Mouse (Mus musculus) CD4-positive, CD25-positive, alpha-beta regulatory T cell, adult 4 months (primary cell): ENCODE measurements around the gene Dlgap4. TPM values are rescaled to one million over a fixed set of nuclear protein-coding genes. Genes with fewer than 3 reads are reported as not detected.
A peak's percentile ranks its signal among the peaks of the same experiment; 100 is the strongest.

Experiments
- ATAC-seq: one replicate; pipeline ENCODE4 v1.8.0; 2017
- polyA plus RNA-seq, 2 experiments: library from polyadenylated mRNA; unstranded; fragments of 100-300 nt; shearing (Covaris generic); gene quantifications; one replicate each; pipeline ENCODE4 v1.2.1; 2017

Gene Dlgap4
- polyA plus RNA-seq, 2 experiments from 2014 or later: 71.7 to 109 TPM

DNA sequence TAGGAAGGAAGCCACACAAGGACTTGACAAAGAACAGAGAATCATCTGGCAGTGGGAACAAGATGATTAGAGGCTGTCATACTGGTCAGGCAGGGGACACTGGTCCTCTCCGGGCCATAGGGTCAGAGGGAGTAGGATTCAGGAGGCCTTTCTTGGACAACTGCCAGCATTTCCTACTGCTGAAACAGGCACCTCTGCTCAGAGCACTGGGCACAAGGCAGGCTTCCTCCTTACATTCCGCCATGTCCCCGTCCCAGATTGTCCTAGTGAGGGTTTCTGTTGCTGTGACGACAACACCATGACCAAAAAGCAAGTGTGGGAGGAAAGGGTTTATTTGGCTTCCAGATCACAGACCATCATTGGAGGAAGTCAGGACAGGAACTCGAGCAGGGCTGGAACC is 105.3 kb downstream of the Dlgap4 start:
- ATAC-seq: no peak

DNA sequence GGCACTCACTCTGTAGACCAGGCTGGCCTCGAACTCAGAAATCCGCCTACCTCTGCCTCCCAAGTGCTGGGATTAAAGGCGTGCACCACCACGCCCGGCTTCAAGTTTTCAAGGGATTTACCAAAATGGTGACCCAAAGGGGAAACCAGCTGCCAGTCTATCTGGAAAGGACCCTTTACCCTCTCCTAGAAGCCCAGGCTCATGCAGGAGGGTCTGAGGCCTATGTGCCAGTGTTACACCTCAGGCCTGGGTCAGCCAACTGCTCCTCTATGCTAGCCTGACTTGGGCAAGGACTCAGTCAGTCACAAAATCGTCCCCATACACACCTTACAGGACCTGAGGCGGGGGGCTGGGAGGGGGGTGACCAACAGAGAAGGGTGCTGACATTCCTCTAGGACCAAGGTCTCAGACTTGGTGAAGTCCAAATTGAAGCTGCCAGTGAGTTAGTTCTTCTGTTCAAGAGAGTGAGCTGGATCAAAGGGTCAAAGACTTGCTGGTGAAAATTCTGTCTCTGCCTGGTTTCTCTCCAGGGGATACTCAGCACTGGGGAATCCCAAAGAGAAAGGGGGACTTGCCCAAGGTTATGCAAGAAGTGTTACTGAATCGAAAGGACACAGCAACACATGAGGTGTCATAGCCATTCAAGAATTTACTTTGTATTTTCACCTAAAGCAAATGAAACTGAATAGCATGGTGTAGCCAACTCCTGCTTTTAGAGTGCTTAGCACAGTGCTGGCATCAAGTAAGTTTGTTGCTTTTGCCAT is 106.2 kb downstream of the Dlgap4 start:
- ATAC-seq: peak; percentile 27

DNA sequence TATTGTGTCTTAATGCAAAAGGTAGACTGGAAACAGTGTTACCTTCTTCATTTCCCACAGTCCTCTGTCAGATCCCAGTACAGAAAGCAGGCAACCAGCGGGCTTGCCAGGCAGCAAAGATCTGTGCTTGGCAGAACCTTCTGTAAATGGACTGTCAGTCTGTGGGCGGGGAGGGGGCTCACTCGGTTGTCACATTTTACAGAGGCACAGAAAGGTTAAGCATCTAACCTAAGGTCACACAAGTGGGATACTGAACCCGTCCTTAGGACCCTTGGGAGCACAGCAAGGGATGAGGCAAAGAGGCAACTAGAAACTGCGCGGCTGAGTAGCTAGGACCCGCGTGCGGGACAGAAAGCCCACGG is 106.8 kb downstream of the Dlgap4 start:
- ATAC-seq: peak; percentile 10

DNA sequence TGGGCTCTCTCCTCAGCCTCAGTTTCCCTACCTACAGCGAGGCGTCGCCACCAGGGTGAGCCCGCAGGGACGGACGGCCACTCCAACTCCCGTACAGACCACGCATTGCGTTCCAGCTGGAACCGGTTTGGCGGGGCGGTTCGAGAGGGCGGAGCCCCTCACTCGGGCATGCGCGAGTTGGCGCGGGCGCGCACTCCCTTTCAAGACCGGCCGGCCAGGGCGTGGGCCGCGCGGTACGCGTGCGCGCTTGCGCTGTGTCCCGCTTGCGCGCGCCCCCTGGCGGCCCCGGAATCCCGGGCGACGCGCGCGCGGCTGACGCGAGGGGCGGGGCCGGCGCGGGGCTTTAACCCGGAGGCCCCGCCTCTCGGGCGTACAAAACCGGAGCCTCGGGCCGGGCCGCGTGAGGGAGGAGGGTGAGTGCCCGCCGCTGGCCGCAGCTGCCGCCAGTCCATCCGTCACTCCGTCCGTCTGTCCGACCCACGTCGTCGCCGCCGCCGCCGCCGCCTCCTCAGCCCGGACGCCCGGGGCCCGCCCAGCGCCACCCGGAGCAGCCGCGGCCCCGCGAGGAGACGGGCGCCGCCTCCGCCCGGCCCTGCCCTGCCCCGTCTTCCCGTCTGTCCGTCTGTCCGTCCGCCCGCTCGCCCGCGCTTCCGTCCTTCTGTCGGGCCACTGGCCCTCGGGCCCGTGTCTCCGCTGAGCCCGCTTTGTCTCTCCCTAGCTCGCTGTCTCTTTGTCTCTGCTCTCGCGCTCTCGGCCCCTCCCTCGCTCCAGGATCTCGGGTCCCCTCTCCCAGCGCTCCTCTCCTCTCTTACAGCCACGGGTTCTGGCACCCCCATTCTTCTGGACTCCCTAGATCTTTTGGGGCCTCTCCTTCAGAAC is 107.4 kb downstream of the Dlgap4 start:
- peak; percentile 76 for ATAC-seq

DNA sequence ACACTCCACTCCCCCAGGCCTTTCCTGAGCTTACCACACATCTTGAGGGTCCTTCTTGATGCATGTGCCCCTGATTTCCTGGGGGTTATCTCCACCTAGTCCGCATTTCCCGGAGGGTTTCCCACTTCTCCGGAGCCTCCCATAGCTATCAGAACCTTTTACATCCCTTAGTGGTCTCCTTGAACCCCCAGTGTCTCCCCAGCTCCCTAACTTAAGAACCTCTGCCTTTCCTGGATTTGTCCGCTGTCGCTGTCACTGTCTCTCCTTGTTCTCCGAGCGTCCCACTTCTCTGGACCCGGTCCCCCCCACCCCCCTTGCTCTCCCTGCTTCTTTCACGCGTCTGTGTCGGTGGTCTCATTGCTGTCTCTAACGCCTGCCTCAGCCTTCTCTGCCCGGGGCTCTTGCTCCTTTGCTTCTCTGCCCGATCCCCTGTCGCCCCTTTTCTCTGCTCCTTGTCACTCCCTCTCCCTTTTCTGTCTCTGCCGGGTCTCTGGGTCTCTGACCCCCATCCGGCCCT is 108.1 kb downstream of the Dlgap4 start:
- no peak for ATAC-seq

DNA sequence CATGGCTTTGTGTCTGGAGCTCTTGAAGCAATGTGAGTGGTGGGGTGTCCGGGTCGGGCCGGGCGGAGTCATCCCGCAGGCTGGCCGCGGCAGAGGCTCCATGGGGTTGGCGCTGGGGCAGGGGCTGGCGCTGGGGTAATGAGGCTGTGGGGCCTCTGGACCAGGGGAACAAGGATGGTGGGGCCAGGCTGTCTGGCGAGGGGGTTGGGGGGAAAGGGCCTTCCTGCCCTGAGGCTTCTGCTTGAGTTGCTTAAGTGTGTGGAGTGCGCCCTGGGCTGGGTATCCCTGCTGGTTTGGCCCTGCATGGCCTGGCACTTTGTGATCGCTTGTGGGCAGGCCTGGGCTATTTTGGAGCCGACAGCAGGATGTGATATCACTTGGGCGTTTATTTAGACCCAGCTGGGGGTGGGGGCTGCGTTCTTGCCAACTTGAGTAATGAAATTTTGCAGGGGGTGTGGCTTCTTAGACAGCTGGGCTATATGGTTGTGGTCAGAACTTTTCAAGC is 108.6 kb downstream of the Dlgap4 start:
- no peak for ATAC-seq

DNA sequence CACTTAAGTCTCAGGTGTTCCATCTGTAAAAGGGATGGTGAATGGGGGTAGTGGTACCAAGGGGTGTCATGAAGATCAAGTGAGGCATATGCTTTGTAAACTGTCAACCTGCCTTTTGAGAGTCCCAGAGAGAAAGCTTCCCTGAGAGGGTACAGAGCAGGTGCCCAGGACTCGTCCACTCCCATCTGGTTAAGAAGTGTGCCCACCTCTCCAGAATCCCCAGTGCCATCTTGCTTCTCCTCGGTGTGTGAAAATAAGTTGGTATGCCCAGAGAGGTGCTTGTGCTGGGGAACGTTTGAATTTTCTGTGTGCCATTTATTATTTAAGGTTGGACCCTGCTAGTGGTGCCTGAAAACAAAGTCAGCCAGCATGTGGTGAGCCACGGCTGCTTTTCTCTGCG is 109.2 kb downstream of the Dlgap4 start:
- ATAC-seq: no peak

DNA sequence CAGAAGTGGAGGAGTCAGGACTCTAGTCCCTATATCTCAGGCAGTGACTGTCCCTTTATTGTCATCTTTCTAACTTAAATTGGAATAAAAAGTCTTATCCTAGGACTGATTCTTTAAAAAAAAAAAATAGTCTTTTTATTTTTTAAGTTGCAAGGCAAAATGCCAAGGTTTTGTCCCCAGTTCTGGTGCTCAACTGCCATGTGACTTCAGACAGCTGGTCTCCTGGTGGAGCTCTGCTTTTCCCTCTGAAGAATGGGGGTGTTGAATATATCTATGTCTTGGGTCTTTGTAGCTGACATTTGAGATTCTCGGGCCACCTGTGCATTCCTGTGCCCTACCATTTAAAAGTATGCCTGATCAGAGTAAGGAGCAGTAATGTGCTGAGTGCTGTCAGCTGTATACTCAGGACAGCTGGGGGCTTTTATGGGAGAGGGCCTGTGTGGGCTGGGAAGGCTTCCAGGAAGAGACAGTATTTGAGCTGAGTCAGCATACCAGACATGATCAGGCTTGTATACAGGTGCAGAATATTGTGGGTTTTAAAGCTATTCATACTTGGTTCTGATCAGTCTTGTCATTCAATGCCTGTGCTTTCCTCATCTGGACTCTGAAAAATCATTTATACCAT is 110.5 kb downstream of the Dlgap4 start:
- no peak for ATAC-seq

DNA sequence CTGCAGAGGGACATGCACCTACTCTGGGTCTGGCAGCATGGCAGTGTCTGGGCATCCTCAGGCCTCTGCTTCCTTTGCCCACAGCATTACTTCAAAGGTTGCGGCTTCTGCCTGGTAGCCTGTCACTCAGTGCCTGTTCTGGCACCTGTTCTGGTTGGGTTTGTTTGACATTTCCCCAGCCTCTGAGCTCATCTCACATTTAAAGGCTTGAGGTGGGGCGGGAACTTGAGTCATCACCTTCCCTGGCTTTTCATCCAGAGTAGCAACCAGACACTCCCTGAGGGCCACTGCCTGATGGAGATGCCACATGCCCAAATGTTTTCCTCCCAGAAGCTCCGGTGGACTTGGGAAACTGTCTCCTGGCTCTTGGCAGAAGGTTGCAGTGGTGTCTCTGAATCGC is 111.4 kb downstream of the Dlgap4 start:
- ATAC-seq: no peak

DNA sequence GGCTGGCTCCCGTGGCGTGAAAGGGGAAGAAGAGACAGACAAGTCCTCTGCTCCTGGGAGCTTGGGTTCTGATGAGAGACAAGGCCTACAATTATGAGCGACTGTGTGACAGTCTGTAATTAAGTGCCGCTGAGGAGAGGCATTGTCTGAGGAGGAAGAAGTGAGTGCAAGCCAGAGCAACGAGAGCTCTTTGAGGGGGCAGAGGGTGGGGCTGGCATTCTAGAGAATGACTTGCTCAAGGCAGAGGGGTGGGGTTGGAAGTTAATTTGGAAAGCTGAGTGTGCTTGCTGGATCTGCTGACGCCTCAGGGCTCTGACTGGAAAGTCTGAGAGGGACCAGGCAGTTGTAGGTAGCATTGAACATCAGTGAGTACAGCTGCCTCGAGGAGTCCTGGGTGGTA is 112.8 kb downstream of the Dlgap4 start:
- ATAC-seq: no peak

DNA sequence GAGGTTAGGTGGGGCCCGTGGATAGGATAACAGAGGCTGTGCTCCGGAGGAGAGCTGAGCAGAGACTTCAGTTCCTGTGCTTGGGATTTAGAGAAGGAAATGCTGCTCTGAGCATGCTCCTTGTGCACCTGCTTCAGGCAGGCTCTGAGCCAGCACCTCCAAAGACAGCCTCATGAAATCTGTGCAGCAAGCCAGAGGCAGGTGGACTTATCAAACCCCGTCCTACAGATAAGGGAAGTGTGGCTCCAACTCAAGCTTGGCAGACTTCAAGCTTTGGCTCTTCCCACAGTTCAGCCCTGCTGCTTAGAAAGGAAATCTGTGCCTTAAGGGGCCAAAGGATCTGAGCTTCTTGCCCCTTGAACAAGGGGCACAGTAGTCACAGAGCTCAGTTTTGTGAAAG is 113.4 kb downstream of the Dlgap4 start:
- no peak for ATAC-seq

DNA sequence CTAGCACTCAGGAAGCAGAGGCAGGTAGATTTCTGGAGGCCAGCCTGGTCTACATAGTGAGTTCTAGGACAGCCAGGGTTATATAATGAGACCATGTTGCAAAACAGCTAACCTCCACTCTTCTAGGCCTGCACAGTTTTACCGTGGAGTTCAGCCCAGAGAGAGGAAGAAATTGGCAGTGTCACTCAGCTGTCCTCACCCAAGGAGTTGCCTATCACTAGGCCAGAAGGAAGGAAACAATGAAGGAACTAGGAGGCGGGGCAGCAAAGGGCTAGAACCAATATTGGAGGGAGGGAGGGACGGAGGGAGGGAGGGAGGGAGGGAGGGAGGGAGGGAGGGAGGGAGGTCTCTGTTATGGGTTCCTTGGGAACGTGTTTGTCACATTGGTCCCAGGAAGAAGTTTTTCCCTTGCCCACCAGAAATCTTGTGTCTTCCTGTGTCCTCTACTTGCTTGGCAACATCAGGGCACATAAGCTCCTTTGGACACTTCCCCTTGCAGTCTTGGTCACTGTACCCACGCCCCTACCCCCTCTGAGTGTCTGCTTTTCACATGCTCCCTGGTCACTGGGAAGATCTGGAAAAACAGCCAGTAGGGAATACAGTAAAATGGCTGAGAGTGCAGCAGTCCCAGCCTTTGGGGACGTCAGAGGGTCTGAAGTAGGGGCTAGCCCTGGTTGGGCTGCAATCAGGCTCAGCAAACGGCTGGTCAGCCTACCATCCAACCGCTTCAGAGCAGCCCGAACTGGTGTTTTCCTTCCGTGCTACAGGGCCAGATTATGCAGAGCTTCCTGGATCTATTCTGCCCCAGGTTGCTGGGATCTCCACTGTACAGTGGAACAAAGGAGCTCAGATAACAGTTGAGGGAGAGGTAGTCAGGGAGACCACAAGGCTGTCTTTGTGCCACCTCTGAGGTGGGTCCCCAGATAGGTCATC is 116.3 kb downstream of the Dlgap4 start:
- peak; percentile 53 for ATAC-seq

DNA sequence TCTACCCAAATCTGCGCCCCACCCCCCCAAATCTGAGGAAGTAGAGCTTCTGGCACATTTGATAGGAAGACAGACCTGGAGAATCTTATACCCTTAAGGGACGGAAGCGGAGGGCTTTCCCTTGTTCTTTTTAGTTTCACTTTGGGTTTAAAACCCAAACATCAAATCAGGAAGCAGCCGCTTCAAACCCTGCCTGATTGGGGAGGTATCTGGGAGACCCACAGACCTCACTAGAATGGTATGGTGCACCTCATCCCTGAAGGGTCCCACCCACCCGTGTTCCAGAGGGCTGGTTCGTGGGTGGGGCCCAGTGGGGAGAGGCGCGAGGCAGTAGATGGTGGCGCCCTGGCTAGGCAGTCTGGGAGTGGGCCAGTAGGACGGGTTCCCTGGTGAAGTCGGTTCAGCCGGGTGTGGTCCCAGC is 117.0 kb downstream of the Dlgap4 start:
- ATAC-seq: peak; percentile 86

DNA sequence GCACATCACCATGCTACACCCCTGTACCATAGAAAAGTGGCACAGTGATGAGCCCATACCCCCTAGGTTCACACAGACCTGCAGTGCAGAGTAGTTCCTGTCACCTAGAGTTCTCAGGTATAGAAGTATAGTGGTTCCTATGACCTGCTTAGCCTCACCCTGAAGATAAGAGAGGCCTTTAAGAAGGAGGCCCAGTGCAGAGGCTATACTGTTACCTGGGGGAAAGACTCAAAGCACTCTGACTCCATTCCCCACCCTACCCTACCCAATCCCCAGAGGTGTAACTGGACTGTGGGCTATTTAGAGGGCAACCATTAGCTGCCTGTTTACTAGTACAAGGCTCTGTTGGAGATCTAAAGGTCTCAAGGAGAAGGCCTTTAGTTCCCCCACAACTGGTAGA is 118.1 kb downstream of the Dlgap4 start:
- ATAC-seq: no peak

DNA sequence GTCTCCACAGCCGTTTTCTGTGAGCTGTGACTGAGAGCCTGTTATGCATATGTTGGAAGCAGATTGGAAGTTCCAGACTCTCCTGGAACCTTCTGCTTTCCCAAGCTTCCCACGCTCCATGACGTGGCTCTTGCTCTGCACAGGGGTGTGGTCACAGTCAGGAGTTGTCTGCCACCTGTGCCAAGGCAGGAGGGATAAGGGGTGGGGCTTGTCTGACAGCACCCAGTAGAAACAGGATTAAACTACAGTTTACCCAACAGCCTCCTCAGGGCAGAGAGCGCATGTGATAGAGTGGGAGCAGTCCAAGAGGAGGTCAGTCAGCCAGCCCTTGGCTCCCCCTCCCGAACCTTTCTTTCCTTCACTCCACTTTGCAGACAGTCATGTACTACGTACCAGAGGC is 118.6 kb downstream of the Dlgap4 start:
- no peak for ATAC-seq

DNA sequence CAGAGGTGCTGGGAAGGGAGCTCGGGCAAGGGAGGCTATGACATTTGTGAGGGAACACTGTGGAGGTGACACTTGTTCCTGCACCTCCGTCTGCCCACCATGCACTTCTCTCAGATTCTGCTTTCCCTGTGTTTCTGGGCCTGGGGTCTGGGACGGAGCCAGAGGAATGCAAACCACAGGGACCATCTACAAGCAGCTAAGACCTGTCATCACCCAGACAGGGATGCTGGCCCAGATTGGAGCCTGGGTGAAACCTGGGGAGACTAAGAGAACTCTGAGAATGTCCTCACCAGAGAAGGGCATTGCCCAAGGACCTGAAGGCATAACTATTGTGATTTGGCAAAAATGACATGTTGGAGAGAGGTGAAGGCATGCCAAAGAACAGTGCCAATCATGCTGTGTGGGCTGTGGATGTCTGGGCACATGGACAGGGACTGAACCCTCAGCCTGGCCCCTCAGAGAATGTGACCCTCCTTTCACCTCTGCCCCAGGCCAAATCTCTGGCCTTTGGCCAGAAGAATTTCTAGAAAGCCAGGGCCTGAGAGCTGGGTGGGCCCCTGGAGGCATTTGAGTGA is 122.3 kb downstream of the Dlgap4 start:
- no peak for ATAC-seq

DNA sequence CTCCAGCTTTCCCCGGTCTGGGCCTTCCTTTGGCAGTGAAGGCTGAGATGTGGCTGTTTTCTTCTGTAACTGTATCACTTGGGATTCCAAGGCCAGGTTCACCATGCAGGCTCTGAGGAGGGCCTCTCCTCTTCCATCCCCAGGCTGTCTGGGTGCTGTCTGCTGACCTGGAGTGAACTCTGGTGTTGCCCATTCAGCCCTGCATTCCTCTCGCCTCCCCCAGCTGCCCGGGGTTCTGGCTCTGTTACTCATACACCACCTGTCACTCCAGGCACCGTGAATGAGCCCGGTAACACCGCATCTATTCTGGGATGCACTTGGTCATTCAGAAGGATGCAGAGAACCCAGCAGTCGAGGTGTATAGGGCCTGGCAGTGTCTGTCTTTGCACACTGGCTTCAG is 123.3 kb downstream of the Dlgap4 start:
- ATAC-seq: no peak

DNA sequence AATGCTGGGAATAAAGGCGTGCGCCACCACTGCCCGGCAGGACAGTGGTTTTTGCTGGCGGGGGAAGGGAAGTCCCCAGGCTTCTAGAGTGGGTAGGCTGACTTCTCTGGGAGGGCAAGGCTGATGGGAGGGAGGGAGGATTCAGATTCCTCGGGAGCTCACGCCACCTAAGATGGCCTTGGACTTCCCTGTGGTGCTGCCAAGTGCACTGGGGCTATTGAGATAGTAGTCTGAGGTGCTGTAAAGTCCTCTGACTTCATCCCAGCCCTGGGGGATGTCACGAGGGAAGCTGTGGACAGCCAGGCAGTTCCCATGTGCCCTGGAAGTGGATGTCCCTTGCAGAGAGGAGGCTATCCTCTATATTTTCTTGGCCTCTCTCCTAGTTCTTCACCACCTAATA is 124.5 kb downstream of the Dlgap4 start:
- no peak for ATAC-seq

DNA sequence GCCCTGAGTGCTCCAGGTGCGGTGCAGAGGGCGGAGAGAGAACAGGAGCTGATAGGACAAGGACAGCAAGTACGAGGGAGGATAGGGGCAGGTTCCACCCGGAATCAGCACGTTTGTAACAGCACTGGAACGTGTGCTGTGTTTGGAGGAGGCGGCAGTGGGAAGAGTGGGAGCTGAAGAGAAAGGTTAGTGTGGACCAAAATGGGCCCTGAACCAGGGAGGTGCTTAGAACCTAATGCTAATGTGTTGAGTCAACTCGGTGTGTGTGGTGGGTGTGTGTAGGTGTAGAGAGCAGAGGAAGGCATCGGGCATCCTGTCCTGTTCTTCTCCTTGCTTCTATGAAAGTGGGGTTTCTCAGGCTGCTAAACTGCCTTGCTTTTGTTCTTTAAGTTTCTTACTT is 127.8 kb downstream of the Dlgap4 start:
- peak; percentile 45 for ATAC-seq

DNA sequence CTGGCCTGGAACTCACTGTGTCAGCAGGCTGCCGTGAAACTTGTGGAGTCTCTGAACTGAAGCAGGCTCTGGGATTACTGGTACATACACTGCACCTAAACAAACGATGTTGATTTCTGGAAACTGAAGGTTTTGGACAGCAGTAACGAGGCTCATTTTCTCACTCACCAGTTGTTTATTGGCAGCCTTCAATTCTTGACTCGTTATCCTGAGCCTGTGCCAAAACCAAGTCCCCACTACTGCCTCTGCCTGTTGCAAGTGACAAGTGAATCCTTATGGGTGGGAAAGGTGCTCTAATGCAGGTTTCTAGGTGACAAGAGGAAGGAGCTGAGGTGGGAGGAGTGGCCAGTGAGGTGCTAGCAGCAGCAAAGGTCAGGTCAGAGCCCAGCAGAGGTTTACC is 128.5 kb downstream of the Dlgap4 start:
- ATAC-seq: no peak

DNA sequence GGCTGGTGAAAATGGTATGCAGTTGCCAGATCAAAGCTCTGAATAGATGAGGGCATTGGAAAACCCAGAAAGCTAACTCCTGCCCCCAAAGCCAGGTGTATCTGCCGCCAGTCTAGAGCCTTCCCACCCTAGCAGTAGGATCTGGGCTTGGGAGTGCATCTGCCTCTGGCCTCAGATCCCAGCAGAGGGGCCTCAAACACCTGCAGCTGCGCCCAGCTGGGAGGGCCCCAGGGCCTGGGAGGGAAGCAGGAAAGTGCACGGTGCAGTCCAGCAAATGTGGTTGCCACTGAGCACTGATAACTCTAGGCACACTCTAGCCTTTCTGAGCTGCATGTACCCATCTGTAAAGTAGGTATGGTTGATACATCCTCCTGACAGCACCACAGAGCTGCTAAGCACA is 129.7 kb downstream of the Dlgap4 start:
- no peak for ATAC-seq

DNA sequence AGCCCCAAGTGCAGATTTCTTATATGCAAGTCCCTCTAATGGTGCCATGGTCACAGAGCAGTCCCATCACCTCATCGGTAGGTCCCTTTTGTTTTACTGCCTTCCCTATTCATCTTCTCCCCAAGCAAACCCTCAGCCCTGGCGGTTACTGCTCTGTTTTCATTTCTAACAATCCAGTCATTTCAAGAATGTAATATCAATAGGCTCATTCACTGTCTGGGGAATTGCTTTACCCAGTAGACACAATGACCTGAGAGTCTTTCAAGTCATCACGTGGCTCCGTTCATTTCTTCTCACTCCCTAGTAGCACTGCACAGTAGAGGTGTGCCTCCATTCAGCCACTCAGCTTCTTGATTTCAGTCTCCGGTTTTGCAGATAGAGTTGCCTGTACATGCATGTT is 130.9 kb downstream of the Dlgap4 start:
- no peak for ATAC-seq
